21 mouse cellular contexts compared by ENCODE assay signal in genomic region chr16:87971911-87972310, GRCm38 (mm10).
DNase-seq lines count a peak whose midpoint lies in the region; ATAC-seq and TF ChIP-seq lines count a peak whose summit lies in the region.
"Had no signal": no experiment of that assay in that cellular context is flagged by ENCODE, and none has a peak within 500 bp of the region (broad histone marks: within the 10 kb centered on the region; RNA-seq: fewer than 3 reads in every experiment).

No protein-coding gene starts in this region.

- H3K36me3 ChIP-seq in forebrain, embryonic 14.5 days (ENCODE audit: control insufficient read depth, insufficient read depth, low read length) = no peaks in the 10 kb centered on the region
- H3K36me3 ChIP-seq in forebrain, embryonic 12.5 days (replicated peaks) = no peaks in the 10 kb centered on the region
- no peaks in the 10 kb centered on the region for H3K36me3 ChIP-seq in hindbrain, embryonic 16.5 days (ENCODE audit: control insufficient read depth, insufficient read depth, low read length)
- no peaks in the 10 kb centered on the region for H3K36me3 ChIP-seq in hindbrain, embryonic 14.5 days (replicated peaks; ENCODE audit: control insufficient read depth, insufficient read depth)
- no peaks in the 10 kb centered on the region for H3K36me3 ChIP-seq in kidney, postnatal 0 days (ENCODE audit: insufficient read depth, low read length)
- H3K36me3 ChIP-seq: forebrain, embryonic 10.5 days had no signal

- no peaks in the 10 kb centered on the region for H3K27me3 ChIP-seq in forebrain, embryonic 14.5 days (replicated peaks; ENCODE audit: control insufficient read depth, insufficient read depth, low read length)
- H3K27me3 ChIP-seq in forebrain, embryonic 12.5 days = no peaks in the 10 kb centered on the region
- H3K27me3 ChIP-seq in hindbrain, embryonic 16.5 days (replicated peaks; ENCODE audit: control insufficient read depth, insufficient read depth, low read length) = no peaks in the 10 kb centered on the region
- H3K27me3 ChIP-seq in hindbrain, embryonic 14.5 days (ENCODE audit: control insufficient read depth, insufficient read depth, low read length) = no peaks in the 10 kb centered on the region
- H3K27me3 ChIP-seq in kidney, postnatal 0 days (ENCODE audit: insufficient read depth, low read length) = no peaks in the 10 kb centered on the region

- TF ChIP-seq POLR2A in brain, embryonic 14.5 days (IDR thresholded peaks at IDR 0.05; ENCODE audit: borderline replicate concordance, extremely low read depth, insufficient read depth, insufficient read length, poor library complexity, severe bottlenecking) = no peak

- WGBS in forebrain, embryonic 14.5 days = 46% methylated on average over 6 of the region's 6 CpGs
- WGBS in forebrain, embryonic 12.5 days = 63% methylated on average over 6 of the region's 6 CpGs
- 56% methylated on average over 6 of the region's 6 CpGs for WGBS in hindbrain, embryonic 16.5 days
- WGBS in hindbrain, embryonic 14.5 days = 63% methylated on average over 6 of the region's 6 CpGs
- 43% methylated on average over 6 of the region's 6 CpGs for WGBS in kidney, postnatal 0 days

- peak; percentile 19 for DNase-seq in forebrain, embryonic 14.5 days (ENCODE audit: low spot score)
- no peak for DNase-seq in hindbrain, embryonic 14.5 days (ENCODE audit: low spot score)
- DNase-seq in kidney, postnatal 0 days (ENCODE audit: low spot score) = peak; percentile 24
- DNase-seq in kidney, adult 9 months = no peak
- DNase-seq in brain, embryonic 14.5 days (ENCODE audit: low read depth) = peak; percentile 61
- no peak for DNase-seq in right cerebral cortex, postnatal 25 days
- DNase-seq: adrenal gland, adult 2 months; adrenal gland, postnatal 14 days; cerebellum, adult 11-12 months; cerebellum, adult 8-10 months; cerebellum, postnatal 10 days; cerebellum, postnatal 36 days; forebrain, postnatal 0 days; gastrocnemius, adult 2 months; gastrocnemius, postnatal 14 days; heart, adult 11 months had no signal

- H3K4me1 ChIP-seq in forebrain, embryonic 14.5 days (ENCODE audit: control insufficient read depth, insufficient read depth, low read length) = peaks cover 4% of the 10 kb centered on the region; the same call in 1 of the 2 replicates
- peaks cover 9% of the 10 kb centered on the region; the same call in 1 of the 2 replicates for H3K4me1 ChIP-seq in forebrain, embryonic 12.5 days
- H3K4me1 ChIP-seq in hindbrain, embryonic 16.5 days (ENCODE audit: control insufficient read depth, insufficient read depth, low read depth, low read length) = no peaks in the 10 kb centered on the region; the same call in 1 of the 2 replicates
- no peaks in the 10 kb centered on the region for H3K4me1 ChIP-seq in hindbrain, embryonic 14.5 days (replicated peaks; ENCODE audit: control insufficient read depth, insufficient read depth, low read length)
- H3K4me1 ChIP-seq in kidney, postnatal 0 days (replicated peaks; ENCODE audit: insufficient read depth, low read length) = no peaks in the 10 kb centered on the region

- H3K4me2 ChIP-seq in forebrain, embryonic 14.5 days (ENCODE audit: low read length) = no peak overlapping the region
- H3K4me2 ChIP-seq in forebrain, embryonic 12.5 days = no peak overlapping the region
- no peak overlapping the region for H3K4me2 ChIP-seq in hindbrain, embryonic 16.5 days (ENCODE audit: low read length)
- no peak overlapping the region for H3K4me2 ChIP-seq in hindbrain, embryonic 14.5 days (replicated peaks)
- no peak overlapping the region for H3K4me2 ChIP-seq in kidney, postnatal 0 days (ENCODE audit: low read length)
- H3K4me2 ChIP-seq: heart, embryonic 11.5 days had no signal

- H3K9me3 ChIP-seq in forebrain, embryonic 14.5 days (replicated peaks; ENCODE audit: control insufficient read depth, low read length) = no peaks in the 10 kb centered on the region
- no peaks in the 10 kb centered on the region for H3K9me3 ChIP-seq in forebrain, embryonic 12.5 days
- no peaks in the 10 kb centered on the region for H3K9me3 ChIP-seq in hindbrain, embryonic 16.5 days (ENCODE audit: control insufficient read depth, low read length)
- peaks cover 4% of the 10 kb centered on the region; the same call in 1 of the 2 replicates for H3K9me3 ChIP-seq in hindbrain, embryonic 14.5 days (ENCODE audit: control insufficient read depth, low read length)
- no peaks in the 10 kb centered on the region for H3K9me3 ChIP-seq in kidney, postnatal 0 days (replicated peaks; ENCODE audit: low read length)
- H3K9me3 ChIP-seq: forebrain, embryonic 10.5 days had no signal

- no peak overlapping the region for H3K27ac ChIP-seq in forebrain, embryonic 14.5 days (ENCODE audit: low read depth, low read length)
- no peak overlapping the region for H3K27ac ChIP-seq in forebrain, embryonic 12.5 days
- no peak overlapping the region for H3K27ac ChIP-seq in hindbrain, embryonic 16.5 days (ENCODE audit: low read depth, low read length)
- H3K27ac ChIP-seq in hindbrain, embryonic 14.5 days = no peak overlapping the region
- H3K27ac ChIP-seq in kidney, postnatal 0 days = no peak overlapping the region
- H3K27ac ChIP-seq: forebrain, embryonic 10.5 days; gastrocnemius, adult 2 months had no signal

- TF ChIP-seq CTCF in kidney, postnatal 0 days (IDR thresholded peaks at IDR 0.05; ENCODE audit: low read depth) = no peak
- TF ChIP-seq CTCF in brain, embryonic 14.5 days (IDR thresholded peaks at IDR 0.05; ENCODE audit: borderline replicate concordance, extremely low read depth, insufficient read depth, insufficient read length) = no peak

- no peak overlapping the region for H3K9ac ChIP-seq in forebrain, embryonic 14.5 days (ENCODE audit: low read length)
- no peak overlapping the region for H3K9ac ChIP-seq in forebrain, embryonic 12.5 days
- H3K9ac ChIP-seq in hindbrain, embryonic 16.5 days (ENCODE audit: low read depth, low read length) = no peak overlapping the region
- no peak overlapping the region for H3K9ac ChIP-seq in hindbrain, embryonic 14.5 days
- no peak overlapping the region for H3K9ac ChIP-seq in kidney, postnatal 0 days (ENCODE audit: low read depth, low read length)
- H3K9ac ChIP-seq: forebrain, postnatal 0 days had no signal

- ATAC-seq in forebrain, embryonic 14.5 days = no peak
- ATAC-seq in forebrain, embryonic 12.5 days (ENCODE audit: low FRiP score) = no peak
- 0 out of 2 replicates have a peak, but pooled peaks have one; percentile 27 for ATAC-seq in hindbrain, embryonic 16.5 days
- no peak for ATAC-seq in hindbrain, embryonic 14.5 days (ENCODE audit: low FRiP score)
- no peak for ATAC-seq in kidney, postnatal 0 days (replicated peaks; ENCODE audit: low FRiP score, low read depth)
- ATAC-seq: forebrain, postnatal 0 days; intestine, postnatal 0 days had no signal

- H3K4me3 ChIP-seq in forebrain, embryonic 14.5 days (ENCODE audit: low read depth, low read length) = no peak overlapping the region
- H3K4me3 ChIP-seq in forebrain, embryonic 12.5 days (replicated peaks) = no peak overlapping the region
- H3K4me3 ChIP-seq in hindbrain, embryonic 16.5 days (ENCODE audit: low read length) = no peak overlapping the region
- H3K4me3 ChIP-seq in hindbrain, embryonic 14.5 days (replicated peaks; ENCODE audit: low read length) = no peak overlapping the region
- no peak overlapping the region for H3K4me3 ChIP-seq in kidney, postnatal 0 days (replicated peaks; ENCODE audit: low read depth, low read length)
- H3K4me3 ChIP-seq: forebrain, embryonic 10.5 days; gastrocnemius, adult 2 months had no signal

Comparison
In these comparisons a context has a peak if more than half of its experiments do, and no peak if none do; other contexts are left out.
1. DNase-seq: peak in forebrain, embryonic 14.5 days (single experiment), kidney, postnatal 0 days (single experiment) and brain, embryonic 14.5 days (single experiment); none in hindbrain, embryonic 14.5 days (single experiment), kidney, adult 9 months (single experiment) and right cerebral cortex, postnatal 25 days (single experiment).